Mouse (Mus musculus) right cerebral cortex, adult 18-20 months (tissue): Measurements from ENCODE around the gene Pdzrn4.
A peak's percentile ranks its signal among the peaks of the same experiment; 100 is the strongest.
"Not testable (repeated sequence)": the region's sequence is repeated elsewhere in the genome, so short reads cannot be mapped to it uniquely, and the experiment has no call there.

Experiments used
- DNase-seq: peaks from one replicate; pipeline ENCODE4 v3.0.0; 2022; ENCODE audit warnings: mixed read lengths

The Pdzrn4 gene

DNA sequence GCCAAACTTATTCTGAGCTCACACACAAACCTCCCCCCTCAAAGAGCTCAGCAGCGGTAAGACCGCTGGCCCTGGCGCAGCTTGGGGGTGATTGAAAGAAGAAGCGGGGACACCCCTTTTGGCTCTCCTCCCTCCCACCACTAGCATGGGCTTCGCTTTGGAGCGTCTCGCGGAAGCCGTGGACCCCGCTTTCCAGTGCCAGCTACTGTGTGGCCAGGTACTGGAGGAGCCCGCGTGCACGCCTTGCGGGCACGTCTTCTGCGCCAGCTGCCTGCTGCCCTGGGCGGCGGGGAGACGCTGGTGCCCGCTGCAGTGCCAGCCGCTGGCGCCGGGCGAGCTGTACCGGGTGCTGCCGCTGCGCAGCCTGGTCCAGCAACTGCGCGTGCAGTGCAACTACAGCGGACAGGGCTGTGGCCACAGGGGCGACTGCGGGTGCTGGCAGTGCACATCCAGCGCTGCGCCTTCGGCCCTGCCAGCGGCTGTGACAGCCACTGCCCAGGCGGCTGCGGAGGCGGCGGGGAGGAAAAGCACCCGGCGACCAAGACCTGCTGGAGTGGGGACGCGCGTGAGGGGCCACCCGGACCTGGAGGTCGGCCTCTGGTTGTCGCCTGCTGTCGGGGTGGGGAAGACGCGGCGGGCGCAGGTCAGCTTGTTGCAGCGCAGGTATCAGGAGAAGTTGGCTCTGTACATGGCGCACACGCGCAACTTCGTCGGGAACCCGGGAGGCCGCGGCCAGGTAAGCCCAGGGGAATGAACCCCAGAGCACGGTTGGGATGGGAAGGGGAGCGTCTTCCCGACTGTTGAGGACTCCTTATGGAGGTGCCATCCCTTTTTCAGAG lies at the start of gene Pdzrn4:
TSS of gene Pdzrn4 (plus strand) at position 112 of the 839 bp plus-strand sequence.
- DNase-seq: peak; percentile 46

GRCm38 (mm10) chr15:92347426-92347825 lies 49.3 kb upstream of the Pdzrn4 start:
- DNase-seq: no peak

GRCm38 (mm10) chr15:92347902-92348301 lies 48.8 kb upstream of the Pdzrn4 start:
- no peak for DNase-seq

DNA sequence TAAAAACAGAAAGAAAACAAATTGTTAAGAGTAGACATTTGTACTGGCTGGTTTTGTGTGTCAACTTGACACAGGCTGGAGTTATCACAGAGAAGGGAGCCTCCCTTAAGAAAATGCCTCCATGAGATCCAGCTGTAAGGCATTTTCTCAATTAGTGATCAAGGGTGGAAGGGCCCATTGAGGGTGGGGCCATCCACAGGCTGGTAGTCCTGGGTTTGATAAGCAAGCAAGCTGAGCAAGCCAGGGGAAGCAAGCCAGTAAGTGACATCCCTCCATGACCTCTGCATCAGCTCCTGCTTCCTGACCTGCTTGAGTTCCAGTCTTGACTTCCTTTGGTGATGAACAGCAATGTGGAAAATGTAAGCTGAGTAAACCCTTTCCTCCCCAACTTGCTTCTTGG lies 48.2 kb upstream of the Pdzrn4 start:
- not testable (repeated sequence) for DNase-seq

DNA sequence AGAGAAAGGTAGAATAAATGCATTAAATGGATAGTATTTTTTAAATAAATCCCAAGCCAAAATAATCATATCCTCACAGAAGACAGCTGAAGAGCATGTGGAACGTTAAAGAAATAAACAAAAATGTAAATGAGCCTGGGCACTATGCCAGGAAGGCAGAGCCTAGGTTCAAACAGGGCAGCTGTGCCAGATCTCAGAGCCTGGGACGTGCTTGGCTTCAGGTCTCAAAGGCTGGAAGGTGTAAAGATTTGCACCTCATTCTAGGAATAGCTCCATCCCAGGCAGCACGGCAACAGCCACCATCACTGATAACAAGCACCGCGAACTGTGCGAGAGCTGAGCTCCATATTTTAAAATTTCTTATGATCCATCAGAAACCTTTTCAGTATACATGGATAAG lies 32.5 kb upstream of the Pdzrn4 start:
- DNase-seq: no peak

- no peak for DNase-seq
Measured at GRCm38 (mm10) chr15:92364592-92364991, 32.1 kb upstream of the Pdzrn4 start.

DNA sequence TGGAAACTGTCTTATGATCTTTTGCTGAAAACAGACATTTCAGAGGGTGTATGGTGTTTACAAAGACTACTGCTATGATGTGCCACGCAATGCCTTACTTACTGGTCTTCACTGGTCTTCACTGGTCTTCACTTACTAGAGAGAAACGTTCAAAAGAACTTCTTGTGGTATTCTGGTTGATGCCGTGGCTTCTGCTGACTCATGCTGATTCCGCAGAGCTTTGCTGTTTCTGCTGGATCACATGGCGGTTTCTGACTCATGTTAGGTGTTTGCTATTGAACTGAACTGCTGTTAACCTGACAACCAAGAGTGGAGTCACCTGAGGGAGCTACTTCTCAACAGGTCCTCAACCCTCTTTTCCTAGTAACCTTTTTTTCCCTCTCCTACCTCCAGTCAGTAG lies 1.9 kb upstream of the Pdzrn4 start:
- no peak for DNase-seq

DNA sequence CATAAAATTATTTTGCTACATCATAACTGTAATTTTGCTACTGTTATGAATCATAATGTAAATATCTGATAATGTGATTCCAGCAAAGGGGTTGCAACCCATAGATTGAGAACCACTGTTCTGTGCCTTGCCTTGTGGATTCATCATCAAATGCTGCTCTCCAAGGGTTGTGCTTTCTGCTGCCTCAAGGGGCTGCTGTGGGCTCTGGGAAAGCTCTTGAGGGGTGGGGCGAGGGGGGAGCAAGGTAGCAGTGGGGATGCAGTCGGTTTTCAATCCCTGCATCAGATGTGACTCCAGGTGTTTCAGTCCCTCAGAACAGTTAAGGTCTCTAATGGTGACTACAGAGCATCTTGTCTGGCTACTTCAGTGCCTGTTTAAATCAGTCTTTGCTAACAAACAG lies 2.1 kb downstream of the Pdzrn4 start:
- DNase-seq: peak; percentile 15

GRCm38 (mm10) chr15:92399278-92399677 lies 2.6 kb downstream of the Pdzrn4 start:
- no peak for DNase-seq

- DNase-seq: no peak
Measured at GRCm38 (mm10) chr15:92401554-92401953, 4.9 kb downstream of the Pdzrn4 start.

- DNase-seq: no peak
Measured at GRCm38 (mm10) chr15:92415323-92415722, 18.6 kb downstream of the Pdzrn4 start.

DNA sequence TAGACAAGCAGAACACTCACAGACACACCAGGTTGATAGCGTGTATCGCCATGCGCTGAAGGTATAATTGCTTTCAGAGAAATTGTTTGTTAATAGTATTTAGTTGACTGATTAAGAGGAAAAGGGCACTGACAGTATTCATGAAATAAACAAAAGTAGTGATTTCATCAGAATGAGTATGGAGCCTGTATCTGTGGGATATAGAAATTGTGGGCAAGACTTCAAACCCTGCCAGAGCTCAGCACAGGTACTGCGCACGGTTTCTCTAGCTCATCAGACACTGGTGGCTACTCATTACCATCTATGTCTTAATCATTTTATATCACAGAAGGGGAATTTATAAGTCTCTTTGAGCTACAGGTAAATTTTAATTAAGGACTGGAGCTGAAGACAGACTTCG lies 19.5 kb downstream of the Pdzrn4 start:
- DNase-seq: no peak

GRCm38 (mm10) chr15:92416658-92417057 lies 20.0 kb downstream of the Pdzrn4 start:
- no peak for DNase-seq

- DNase-seq: no peak
Measured at GRCm38 (mm10) chr15:92417120-92417519, 20.4 kb downstream of the Pdzrn4 start.

DNA sequence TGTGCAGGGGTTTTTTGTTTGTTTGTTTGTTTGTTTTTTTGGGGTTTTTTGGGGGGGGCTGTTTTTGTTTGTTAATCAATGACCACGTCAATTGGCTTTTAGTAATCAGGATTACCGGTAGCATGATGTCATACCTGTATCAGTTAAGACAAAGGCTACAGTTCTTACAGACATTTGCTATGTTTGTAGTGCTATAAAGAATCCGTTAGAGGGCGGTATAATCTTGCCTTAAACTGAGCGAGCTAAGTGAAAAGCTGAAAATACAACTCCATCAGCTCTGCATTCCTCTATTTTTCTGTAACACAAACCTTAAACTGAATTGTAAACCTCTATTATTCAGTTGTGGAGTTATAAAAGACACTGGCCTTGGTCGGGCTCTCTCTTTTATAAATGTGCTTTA lies 37.9 kb downstream of the Pdzrn4 start:
- no peak for DNase-seq

GRCm38 (mm10) chr15:92435306-92435705 lies 38.6 kb downstream of the Pdzrn4 start:
- DNase-seq: no peak

DNA sequence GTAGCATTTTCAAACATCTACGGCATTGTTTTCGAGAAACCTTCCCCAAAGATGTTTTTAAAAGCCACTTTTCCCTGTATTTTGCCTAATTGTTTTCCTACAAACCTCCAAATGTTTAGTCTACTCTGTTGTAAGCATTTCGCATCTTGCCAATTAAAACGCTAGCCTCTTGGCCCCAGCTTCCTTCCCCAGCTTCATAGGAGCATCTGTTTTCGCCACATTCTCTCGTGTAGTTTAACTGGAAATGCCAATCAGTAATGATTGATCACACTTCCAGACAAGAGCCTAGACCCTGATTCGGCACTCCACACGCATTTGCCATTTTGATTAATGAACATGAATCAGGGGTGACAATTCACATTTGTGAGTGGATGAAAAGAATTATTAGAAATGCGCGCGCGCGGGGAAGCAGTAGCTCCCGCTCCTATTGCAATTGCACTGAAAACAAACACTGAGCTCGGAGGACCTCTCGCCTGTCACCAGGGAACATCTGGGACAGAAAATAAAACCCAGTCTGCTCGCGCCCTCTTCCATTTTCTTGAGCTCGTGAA lies 45.0 kb downstream of the Pdzrn4 start:
- no peak for DNase-seq

- DNase-seq: peak; percentile 35
Measured at GRCm38 (mm10) chr15:92447708-92448147, 51.0 kb downstream of the Pdzrn4 start.

DNA sequence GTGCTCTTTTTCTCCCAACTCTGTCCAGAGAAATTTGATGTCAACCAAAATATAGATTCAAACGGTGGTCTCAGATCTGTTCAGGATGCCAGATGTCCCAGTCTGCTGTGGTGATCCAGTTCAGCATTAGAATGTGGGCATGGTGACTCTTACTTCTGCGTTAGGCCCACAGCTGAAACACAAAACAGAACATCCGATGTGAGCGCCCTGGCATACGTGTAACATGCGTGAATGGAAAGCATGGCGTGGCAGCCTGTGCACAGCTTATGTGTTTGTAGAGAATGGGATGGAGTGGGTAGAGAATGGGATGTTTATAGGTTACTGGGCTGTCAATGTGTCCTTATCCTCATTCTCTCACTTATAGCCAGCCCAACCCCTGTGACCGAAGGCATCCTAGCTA lies 52.4 kb downstream of the Pdzrn4 start:
- DNase-seq: no peak

DNA sequence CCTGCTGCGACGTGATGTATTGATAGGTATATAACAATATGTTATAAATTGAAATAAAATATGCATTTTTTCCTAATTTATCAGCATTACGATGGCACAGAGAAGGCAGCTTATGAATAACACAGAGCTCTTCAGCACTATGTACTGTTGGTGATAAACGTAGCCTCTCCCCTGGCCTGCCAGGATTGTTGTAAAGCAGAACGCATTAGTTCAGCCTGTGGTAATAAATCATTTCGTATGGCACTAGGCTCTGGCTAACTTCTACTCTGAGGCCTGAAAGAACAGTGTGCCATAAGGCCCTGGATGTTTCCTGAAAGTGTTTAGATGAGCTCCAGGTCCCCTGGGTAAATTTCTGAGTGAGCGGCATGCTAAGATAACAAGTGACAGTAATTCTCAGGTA lies 55.9 kb downstream of the Pdzrn4 start:
- no peak for DNase-seq

- DNase-seq: peak; percentile 33
Measured at GRCm38 (mm10) chr15:92482198-92482597, 85.5 kb downstream of the Pdzrn4 start.

DNA sequence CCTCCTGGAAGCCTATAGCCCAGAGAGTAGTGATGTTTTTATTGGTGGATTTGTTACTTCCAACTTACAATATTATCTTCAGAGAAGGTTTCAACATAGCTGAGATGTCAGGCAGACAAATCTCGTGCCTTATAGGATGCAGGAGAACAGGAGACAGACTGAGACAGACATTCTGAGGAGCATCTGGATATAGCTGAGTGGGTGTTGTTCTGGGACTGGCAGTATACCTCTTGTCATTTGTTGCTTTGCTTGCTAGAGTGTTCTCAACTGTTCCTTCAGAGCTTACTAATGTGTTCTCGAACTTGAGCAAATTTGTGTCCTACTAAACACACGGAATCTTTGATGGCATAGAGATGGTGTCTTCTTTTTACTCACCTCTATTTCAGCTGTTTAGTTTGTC lies 94.7 kb downstream of the Pdzrn4 start:
- peak; percentile 43 for DNase-seq

GRCm38 (mm10) chr15:92495465-92496174 lies 98.9 kb downstream of the Pdzrn4 start:
- DNase-seq: no peak

- DNase-seq: no peak
Measured at GRCm38 (mm10) chr15:92500276-92500838, 103.7 kb downstream of the Pdzrn4 start.
